Mouse (Mus musculus) cerebellum, adult 18-20 months (tissue): ENCODE measurements at regions not wholly inside any gene's neighbourhood (a gene's known extent, or its start where the extent isn't known, plus 50 kb on each side); places are given as distances from the start of the nearest gene placed in this dataset.
"Not testable (repeated sequence)": the region's sequence is repeated elsewhere in the genome, so short reads cannot be mapped to it uniquely, and the experiment has no call there.

Experiments used
- DNase-seq, 2 experiments: peaks; one replicate each; pipeline ENCODE4 v3.0.0; 2021

DNA sequence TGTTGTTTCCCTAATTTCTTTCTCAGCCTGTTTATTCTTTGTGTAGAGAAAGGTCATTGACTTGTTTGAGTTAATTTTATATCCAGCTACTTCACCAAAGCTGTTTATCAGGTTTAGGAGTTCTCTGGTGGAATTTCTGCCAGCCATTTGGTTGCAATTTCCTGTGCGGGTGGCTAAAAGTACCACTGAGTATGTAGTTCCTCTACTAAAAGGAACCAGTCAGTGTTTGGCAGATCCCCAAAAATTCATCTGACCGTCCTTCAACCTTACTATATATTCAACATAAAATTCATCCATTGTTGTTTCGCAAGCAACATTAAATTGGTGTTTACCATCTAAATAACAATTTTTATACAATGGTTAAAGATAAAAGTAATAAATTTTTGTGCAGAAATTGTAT, 710.2 kb upstream of the Brinp3 start:
- DNase-seq = not testable (repeated sequence)

DNA sequence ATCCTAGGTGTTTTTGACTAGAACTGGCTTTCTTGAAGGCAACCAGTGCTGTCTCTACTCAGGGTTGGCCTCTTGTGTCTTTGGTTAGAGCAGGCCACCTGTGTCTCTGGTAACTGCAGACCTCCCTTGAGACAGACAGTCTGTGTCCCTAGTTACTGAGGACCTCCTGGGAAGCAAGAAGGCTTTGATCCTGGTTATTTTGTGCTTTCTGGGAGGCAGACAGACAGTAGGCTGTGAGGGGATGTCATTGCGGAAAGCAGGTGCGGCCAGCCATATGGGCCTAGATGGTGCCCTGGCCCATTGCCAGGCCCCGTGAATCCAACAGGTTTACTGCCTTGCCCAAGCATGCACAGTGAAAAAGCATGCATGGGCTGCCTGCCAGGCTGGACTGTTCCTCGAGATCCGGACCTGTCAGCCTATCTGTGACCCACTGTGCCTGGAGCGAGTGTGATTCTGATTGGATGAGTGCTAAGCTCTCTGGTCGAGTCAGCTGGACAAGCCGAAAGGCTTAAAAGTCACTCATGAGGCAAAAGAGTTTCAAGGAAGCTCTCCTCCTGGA, 688.1 kb upstream of the Brinp3 start:
- peak; percentile 61 to 68 for DNase-seq

DNA sequence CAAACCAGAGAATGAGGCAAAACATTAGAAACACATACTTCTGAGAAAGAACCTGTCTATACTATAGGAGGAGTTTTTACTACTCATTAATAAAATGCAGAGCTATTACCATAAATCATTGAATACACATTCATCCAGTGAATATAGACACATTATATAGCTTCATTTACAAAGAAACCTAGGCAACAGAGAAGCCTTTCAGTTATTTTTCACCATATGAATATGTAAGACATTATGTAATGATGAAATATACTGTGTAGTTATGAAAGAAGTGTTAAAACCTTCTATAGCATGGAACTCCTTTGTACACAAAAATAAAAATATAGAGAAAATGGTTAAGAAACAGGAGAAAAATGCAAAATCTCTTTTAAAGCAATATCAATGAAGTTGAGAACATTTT, 647.5 kb upstream of the Brinp3 start:
- no peak for DNase-seq
